Mouse (Mus musculus) G1E (cell line): Measurements from ENCODE around the gene Apaf1.

ENCODE experiments used
- CTCF ChIP-seq: IDR thresholded peaks from 2 replicates; pipeline ENCODE4 v1.5.1; 2012; ENCODE audit warnings: low read depth, low read length, inconsistent platforms, mixed read lengths
- GATA1 ChIP-seq: IDR thresholded peaks from 2 replicates; pipeline ENCODE4 v1.6.1; 2012; ENCODE audit warnings: borderline replicate concordance, low read length, inconsistent platforms, mixed read lengths

DNA sequence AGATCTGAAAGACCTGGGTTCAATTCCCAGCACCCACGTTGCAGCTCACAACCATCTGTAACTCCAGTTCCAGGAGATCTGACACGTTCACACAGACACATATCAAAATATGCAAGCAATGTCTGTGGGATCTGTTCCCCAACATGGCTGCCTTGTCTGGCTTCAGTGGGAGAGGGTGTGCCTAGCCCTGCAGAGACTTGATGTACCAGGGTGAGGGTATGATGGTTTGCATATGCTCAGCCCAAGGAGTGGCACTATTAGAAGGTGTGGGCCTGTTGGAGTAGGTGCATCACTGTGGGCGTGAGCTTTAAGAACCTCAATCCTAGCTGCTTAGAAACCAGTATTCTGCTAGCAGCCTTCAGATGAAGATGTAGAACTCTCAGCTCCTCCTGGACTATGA lies 23.4 kb upstream of the Apaf1 start:
- TF ChIP-seq CTCF (no peak), GATA1 (no peak)
